Mouse (Mus musculus): ENCODE data around the gene Elane.

Elane gene

GRCm38 (mm10) chr10:79886054-79886453, at the start of gene Elane:
Gene Elane (plus strand): TSS chr10:79886247.
- DNase-seq (ENCODE audit: low read depth, low spot score), result no peak

- DNase-seq (ENCODE audit: low read depth, low spot score), result no peak
These were observed 49.1 kb upstream of the Elane start for GRCm38 (mm10) chr10:79836918-79837317.

GRCm38 (mm10) chr10:79838151-79838550, 47.9 kb upstream of the Elane start:
- no peak for DNase-seq (ENCODE audit: low read depth, low spot score)

- no peak for DNase-seq (ENCODE audit: low read depth, low spot score)
These were observed 46.0 kb upstream of the Elane start for GRCm38 (mm10) chr10:79840091-79840490.

- no peak for DNase-seq (ENCODE audit: low read depth, low spot score)
These were observed 45.1 kb upstream of the Elane start for GRCm38 (mm10) chr10:79840644-79841551.

- DNase-seq (ENCODE audit: low read depth, low spot score), result no peak
These were observed 43.7 kb upstream of the Elane start for GRCm38 (mm10) chr10:79842322-79842721.

GRCm38 (mm10) chr10:79843476-79843875, 42.6 kb upstream of the Elane start:
- no peak for DNase-seq (ENCODE audit: low read depth, low spot score)

- no peak for DNase-seq (ENCODE audit: low read depth, low spot score)
These were observed 39.5 kb upstream of the Elane start for GRCm38 (mm10) chr10:79846553-79846952.

- DNase-seq (ENCODE audit: low read depth, low spot score), result no peak
These were observed 36.0 kb upstream of the Elane start for GRCm38 (mm10) chr10:79849941-79850628.

- DNase-seq (ENCODE audit: low read depth, low spot score), result no peak
These were observed 34.4 kb upstream of the Elane start for GRCm38 (mm10) chr10:79851653-79852052.

GRCm38 (mm10) chr10:79852107-79852789, 33.8 kb upstream of the Elane start:
- DNase-seq (ENCODE audit: low read depth, low spot score), result no peak

GRCm38 (mm10) chr10:79852827-79853226, 33.2 kb upstream of the Elane start:
- DNase-seq (ENCODE audit: low read depth, low spot score), result no peak

- DNase-seq (ENCODE audit: low read depth, low spot score), result peak; percentile 89
These were observed 32.7 kb upstream of the Elane start for GRCm38 (mm10) chr10:79853392-79853791.

- DNase-seq (ENCODE audit: low read depth, low spot score), result peak; percentile 100
These were observed 31.9 kb upstream of the Elane start, which contains the start of gene Ptbp1 for GRCm38 (mm10) chr10:79853860-79854795. Gene Ptbp1 (plus strand): TSS chr10:79854427.

- peak; percentile 71 for DNase-seq (ENCODE audit: low read depth, low spot score)
These were observed 31.1 kb upstream of the Elane start for GRCm38 (mm10) chr10:79854801-79855541.

- DNase-seq (ENCODE audit: low read depth, low spot score), result no peak
These were observed 30.4 kb upstream of the Elane start for GRCm38 (mm10) chr10:79855558-79856184.

GRCm38 (mm10) chr10:79856280-79856679, 29.8 kb upstream of the Elane start:
- no peak for DNase-seq (ENCODE audit: low read depth, low spot score)

- no peak for DNase-seq (ENCODE audit: low read depth, low spot score)
These were observed 29.2 kb upstream of the Elane start for GRCm38 (mm10) chr10:79856704-79857451.

GRCm38 (mm10) chr10:79857452-79857811, 28.6 kb upstream of the Elane start:
- DNase-seq (ENCODE audit: low read depth, low spot score), result no peak
